ENCODE assay signal across 8 mouse cellular contexts in the genomic region with DNA sequence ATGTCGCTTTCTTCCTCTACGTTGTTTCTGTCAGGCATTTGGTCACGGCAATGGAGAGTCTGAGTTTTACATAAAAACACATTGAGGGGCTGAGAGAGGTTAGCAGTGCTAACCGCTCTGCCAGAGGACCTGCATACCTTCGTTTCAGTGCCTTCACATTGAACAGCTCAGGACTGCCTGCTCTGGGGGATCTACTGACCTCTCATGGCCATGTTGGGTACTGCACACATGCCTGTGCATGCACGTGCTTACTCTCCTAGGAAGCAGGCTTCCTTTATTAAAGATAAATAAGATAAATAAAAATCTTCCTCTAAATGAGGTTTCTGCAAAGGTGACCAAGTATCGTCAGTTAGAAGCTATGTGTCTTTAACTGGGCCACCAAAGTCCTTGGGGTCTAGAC.
DNase-seq lines count a peak whose midpoint lies in the region; ATAC-seq and TF ChIP-seq lines count a peak whose summit lies in the region.

No protein-coding gene starts in this region.

- TF ChIP-seq EP300 in stomach, postnatal 0 days (optimal IDR thresholded peaks at IDR 0.05), result no peak

- peak; percentile 72 for TF ChIP-seq CTCF in stomach, postnatal 0 days (IDR thresholded peaks at IDR 0.05; ENCODE audit: low read depth)

- no peak for ATAC-seq in hindbrain, embryonic 14.5 days (ENCODE audit: low FRiP score)
- no peak for ATAC-seq in stomach, postnatal 0 days (ENCODE audit: low FRiP score, low TSS enrichment)

- DNase-seq in hindbrain, embryonic 10.5 days (ENCODE audit: low spot score), result peak; percentile 20
- no peak for DNase-seq in hindbrain, embryonic 14.5 days (ENCODE audit: low spot score)
- DNase-seq in right cerebral cortex, postnatal 4 days, result peak; percentile 72
- no peak for DNase-seq in right cerebral cortex, postnatal 36 days (ENCODE audit: low spot score in 2 of 2)
- DNase-seq in embryo, embryonic 10 days (ENCODE audit: low spot score), result peak; percentile 39
- peak; percentile 33 for DNase-seq in stomach, postnatal 0 days (ENCODE audit: low spot score)
- DNase-seq in Muller cell, postnatal 12 days (ENCODE audit: inconsistent ontology term), result no peak
- DNase-seq in urinary bladder, adult 18-20 months (ENCODE audit: low spot score in 2 of 2), result no peak

- H3K4me3 ChIP-seq in hindbrain, embryonic 10.5 days, result no peak overlapping the region
- H3K4me3 ChIP-seq in hindbrain, embryonic 14.5 days (replicated peaks; ENCODE audit: low read length), result no peak overlapping the region
- no peak overlapping the region for H3K4me3 ChIP-seq in stomach, postnatal 0 days (ENCODE audit: low read depth, low read length)

- H3K4me1 ChIP-seq in hindbrain, embryonic 10.5 days (replicated peaks), result no peaks in the 10 kb centered on the region
- H3K4me1 ChIP-seq in hindbrain, embryonic 14.5 days (replicated peaks; ENCODE audit: control insufficient read depth, insufficient read depth, low read length), result no peaks in the 10 kb centered on the region
- no peaks in the 10 kb centered on the region for H3K4me1 ChIP-seq in stomach, postnatal 0 days (replicated peaks; ENCODE audit: control insufficient read depth, insufficient read depth)

- H3K4me2 ChIP-seq in hindbrain, embryonic 14.5 days (replicated peaks), result no peak overlapping the region
- no peak overlapping the region for H3K4me2 ChIP-seq in stomach, postnatal 0 days (replicated peaks; ENCODE audit: low read depth)

- H3K9ac ChIP-seq in hindbrain, embryonic 14.5 days, result no peak overlapping the region
- no peak overlapping the region for H3K9ac ChIP-seq in stomach, postnatal 0 days (ENCODE audit: low read length)

- no peaks in the 10 kb centered on the region for H3K27me3 ChIP-seq in hindbrain, embryonic 10.5 days (ENCODE audit: insufficient read depth, poor library complexity, severe bottlenecking)
- no peaks in the 10 kb centered on the region for H3K27me3 ChIP-seq in hindbrain, embryonic 14.5 days (ENCODE audit: control insufficient read depth, insufficient read depth, low read length)
- H3K27me3 ChIP-seq in stomach, postnatal 0 days (ENCODE audit: control insufficient read depth, insufficient read depth, low read length), result no peaks in the 10 kb centered on the region

- 85% methylated on average over 7 of the region's 7 CpGs for WGBS in hindbrain, embryonic 10.5 days
- 83% methylated on average over 7 of the region's 7 CpGs for WGBS in hindbrain, embryonic 14.5 days
- 85% methylated on average over 7 of the region's 7 CpGs for WGBS in stomach, postnatal 0 days

- H3K9me3 ChIP-seq in hindbrain, embryonic 10.5 days, result 0 out of 2 replicates have a peak, but pooled peaks cover 3% of the 10 kb centered on the region
- H3K9me3 ChIP-seq in hindbrain, embryonic 14.5 days (ENCODE audit: control insufficient read depth, low read length), result no peaks in the 10 kb centered on the region
- no peaks in the 10 kb centered on the region for H3K9me3 ChIP-seq in stomach, postnatal 0 days (ENCODE audit: control insufficient read depth, low read length)

- no peak overlapping the region for H3K27ac ChIP-seq in hindbrain, embryonic 10.5 days
- H3K27ac ChIP-seq in hindbrain, embryonic 14.5 days, result no peak overlapping the region
- H3K27ac ChIP-seq in stomach, postnatal 0 days (replicated peaks), result no peak overlapping the region

- H3K36me3 ChIP-seq in hindbrain, embryonic 10.5 days, result no peaks in the 10 kb centered on the region
- peaks cover 20% of the 10 kb centered on the region for H3K36me3 ChIP-seq in hindbrain, embryonic 14.5 days (replicated peaks; ENCODE audit: control insufficient read depth, insufficient read depth)
- no peaks in the 10 kb centered on the region for H3K36me3 ChIP-seq in stomach, postnatal 0 days (ENCODE audit: control insufficient read depth, insufficient read depth, low read length)

Comparison
In these comparisons a context has a peak if more than half of its experiments do, and no peak if none do; other contexts are left out.
1. DNase-seq: peak in hindbrain, embryonic 10.5 days (single experiment), right cerebral cortex, postnatal 4 days (single experiment), embryo, embryonic 10 days (single experiment) and stomach, postnatal 0 days (single experiment); none in hindbrain, embryonic 14.5 days (single experiment), right cerebral cortex, postnatal 36 days (0 of 2), Muller cell, postnatal 12 days (single experiment) and urinary bladder, adult 18-20 months (0 of 2).